27 mouse cellular contexts compared by ENCODE assay signal in genomic region chr2:174054496-174054895, GRCm38 (mm10).
"Had no signal": no experiment of that assay in that cellular context is flagged by ENCODE, and none has a peak within 500 bp of the region (broad histone marks: within the 10 kb centered on the region; RNA-seq: fewer than 3 reads in every experiment).

No protein-coding gene starts in this region.

- H3K36me3 ChIP-seq: heart, embryonic 13.5 days; heart, embryonic 15.5 days; hindbrain, embryonic 10.5 days; hindbrain, embryonic 12.5 days; kidney, embryonic 15.5 days; limb, embryonic 12.5 days; liver, embryonic 13.5 days; liver, embryonic 15.5 days had no signal

- H3K4me1 ChIP-seq: liver, embryonic 13.5 days; liver, embryonic 15.5 days had no signal

- H3K4me3 ChIP-seq: gastrocnemius, adult 2 months; heart, embryonic 13.5 days; heart, embryonic 15.5 days; hindbrain, embryonic 10.5 days; hindbrain, embryonic 12.5 days; kidney, embryonic 15.5 days; layer of hippocampus, adult 2 months; left cerebral cortex, adult 2 months; limb, embryonic 12.5 days; liver, embryonic 13.5 days; liver, embryonic 15.5 days had no signal

- H3K27ac ChIP-seq: gastrocnemius, adult 2 months; heart, embryonic 13.5 days; heart, embryonic 15.5 days; hindbrain, embryonic 10.5 days; hindbrain, embryonic 12.5 days; hindbrain, embryonic 14.5 days; kidney, embryonic 15.5 days; kidney, postnatal 0 days; layer of hippocampus, adult 2 months; left cerebral cortex, adult 2 months; limb, embryonic 12.5 days; liver, embryonic 13.5 days; liver, embryonic 15.5 days had no signal

- H3K4me2 ChIP-seq: heart, embryonic 11.5 days; heart, embryonic 13.5 days; heart, embryonic 15.5 days; hindbrain, embryonic 12.5 days; hindbrain, embryonic 14.5 days; kidney, embryonic 15.5 days; limb, embryonic 12.5 days; liver, embryonic 11.5 days; liver, embryonic 13.5 days; liver, embryonic 15.5 days had no signal

- H3K9me3 ChIP-seq: heart, embryonic 13.5 days; heart, embryonic 15.5 days; hindbrain, embryonic 10.5 days; kidney, embryonic 15.5 days; limb, embryonic 12.5 days; liver, embryonic 13.5 days; liver, embryonic 15.5 days had no signal

- H3K27me3 ChIP-seq: hindbrain, embryonic 12.5 days; liver, embryonic 13.5 days; liver, embryonic 15.5 days had no signal

- H3K9ac ChIP-seq: heart, embryonic 13.5 days; heart, embryonic 15.5 days; hindbrain, embryonic 12.5 days; hindbrain, embryonic 14.5 days; kidney, embryonic 15.5 days; limb, embryonic 12.5 days; liver, embryonic 13.5 days; liver, embryonic 15.5 days had no signal

- ATAC-seq: hindbrain, embryonic 16.5 days; inflammation-experienced regulatory T-cells, adult 6 months; intestine, postnatal 0 days had no signal

- DNase-seq: gastrocnemius, adult 2 months; gastrocnemius, postnatal 10 days; gastrocnemius, postnatal 25 days; heart, postnatal 14 days; heart, postnatal 4 days; kidney, adult 2 months; kidney, adult 9 months; kidney, postnatal 25 days; kidney, postnatal 4 days; liver; liver, embryonic 13.5 days had no signal
